ENCODE assay signal across 9 mouse cellular contexts in genomic region chr5:24389011-24389657, GRCm38 (mm10). TPM values are rescaled to one million over a fixed set of nuclear protein-coding genes. Genes with fewer than 3 reads are reported as not detected.
A peak's percentile ranks its signal among the peaks of the same experiment; 100 is the strongest.
DNase-seq lines count a peak whose midpoint lies in the region; ATAC-seq and TF ChIP-seq lines count a peak whose summit lies in the region.
"Had no signal": no experiment of that assay in that cellular context is flagged by ENCODE, and none has a peak within 500 bp of the region (broad histone marks: within the 10 kb centered on the region; RNA-seq: fewer than 3 reads in every experiment).

No protein-coding gene starts in this region.

- no peaks in the 10 kb centered on the region for H3K36me3 ChIP-seq in lung, embryonic 14.5 days (ENCODE audit: insufficient read depth)

- intact Hi-C loops in left cerebral cortex, postnatal 25 days (cut with DNase I), result loop anchor here (5.0 kb wide), 1 partner anchor 37 kb away; the partner anchor contains the start of gene Kcnh2

- H3K4me2 ChIP-seq in lung, embryonic 14.5 days, result no peak overlapping the region

- WGBS in lung, embryonic 14.5 days, result 51% methylated on average over 6 of the region's 7 CpGs
- 58% methylated on average over 7 of the region's 7 CpGs for WGBS in lung, adult 2 months

- no peak overlapping the region for H3K4me3 ChIP-seq in lung, embryonic 14.5 days (ENCODE audit: low read depth, low read length)
- H3K4me3 ChIP-seq in lung, adult 2 months (replicated peaks; ENCODE audit: extremely low read depth, low read depth, low read length), result no peak overlapping the region
- peak overlapping the region; percentile 80 for H3K4me3 ChIP-seq in bone marrow macrophage, adult 2 months (ENCODE audit: insufficient read depth, low read length)

- no peak overlapping the region for H3K9ac ChIP-seq in lung, embryonic 14.5 days

- TF ChIP-seq CTCF in lung, embryonic 14.5 days (IDR thresholded peaks at IDR 0.05; ENCODE audit: low read depth), result no peak
- no peak for TF ChIP-seq CTCF in lung, adult 2 months (IDR thresholded peaks at IDR 0.05; ENCODE audit: insufficient read depth, low read length)
- no peak for TF ChIP-seq CTCF in bone marrow macrophage, adult 2 months (IDR thresholded peaks at IDR 0.05; ENCODE audit: low read depth, low read length)

- no peaks in the 10 kb centered on the region for H3K9me3 ChIP-seq in lung, embryonic 14.5 days (ENCODE audit: low read depth, low read length)

- ATAC-seq in lung, embryonic 14.5 days (ENCODE audit: insufficient read depth), result no peak

- peaks cover 32% of the 10 kb centered on the region for H3K27me3 ChIP-seq in lung, embryonic 14.5 days (ENCODE audit: insufficient read depth, low read length)

- H3K27ac ChIP-seq in lung, embryonic 14.5 days (ENCODE audit: low read depth), result no peak overlapping the region
- peak overlapping the region; percentile 93 for H3K27ac ChIP-seq in bone marrow macrophage, adult 2 months (ENCODE audit: insufficient read depth, low read depth, low read length)

- 0 out of 2 replicates have a peak, but pooled peaks cover 4% of the 10 kb centered on the region for H3K4me1 ChIP-seq in lung, embryonic 14.5 days (ENCODE audit: insufficient read depth)
- H3K4me1 ChIP-seq in lung, adult 2 months (ENCODE audit: control insufficient read depth, insufficient read depth, low read length), result peaks cover 17% of the 10 kb centered on the region
- peaks cover 49% of the 10 kb centered on the region for H3K4me1 ChIP-seq in bone marrow macrophage, adult 2 months (ENCODE audit: control insufficient read depth, insufficient read depth, low read length)

- peak; percentile 59 for DNase-seq in lung, embryonic 14.5 days
- DNase-seq in lung, adult 2 months, result no peak
- DNase-seq in kidney, postnatal 4 days, result peak; percentile 33 to 59
- DNase-seq in thymus, postnatal 0 days (ENCODE audit: low spot score), result peak; percentile 83
- no peak for DNase-seq in cerebellum, adult 9-11 months
- no peak for DNase-seq in layer of hippocampus, adult 8-10 months (ENCODE audit: low spot score in 2 of 2)
- no peak for DNase-seq in left cerebral cortex, postnatal 25 days (ENCODE audit: low spot score in 2 of 2)

- no peak for TF ChIP-seq POLR2A in lung, adult 2 months (IDR thresholded peaks at IDR 0.05; ENCODE audit: borderline replicate concordance, extremely low read depth, low read depth, low read length)
- TF ChIP-seq POLR2A in bone marrow macrophage, adult 2 months (IDR thresholded peaks at IDR 0.05; ENCODE audit: borderline replicate concordance, low read depth, low read length), result no peak

RNA-seq across cellular contexts. Expression of gene Atg9b, which starts 2.8 kb away (rescaled TPM):
- polyA plus RNA-seq in lung, embryonic 14.5 days (2014; fragmentation: Nextera tagmentation; extraction: Ambion mirVana), result 0.53 and 0.71 TPM in 2 replicates
- polyA plus RNA-seq in lung, adult 2 months (2012; rRNA removed), result 2.0 and 9.7 TPM in 2 replicates
- polyA plus RNA-seq in bone marrow macrophage, adult 2 months (2012; ENCODE audit: insufficient read depth, insufficient read length, missing spikeins), result 0.39 and 1.1 TPM in 2 replicates
- 2.0 and 3.0 TPM in 2 replicates for polyA plus RNA-seq in thymus, postnatal 0 days (2015; fragmentation: Nextera tagmentation; extraction: Ambion mirVana)
- total RNA-seq in layer of hippocampus, adult 8-10 months (2022), result 1 to 10 TPM; 3.0 to 5.2 (median 4.0) TPM
- total RNA-seq in left cerebral cortex, postnatal 25 days (2021), result 1 to 10 TPM; 2.3 to 3.0 TPM

RNA-seq across cellular contexts. Expression of gene Abcb8, which starts 4.3 kb away (rescaled TPM):
- polyA plus RNA-seq in lung, embryonic 14.5 days (2014; fragmentation: Nextera tagmentation; extraction: Ambion mirVana), result 39.4 and 43.5 TPM in 2 replicates
- polyA plus RNA-seq in lung, adult 2 months (2012; rRNA removed), result 36.0 and 38.5 TPM in 2 replicates
- polyA plus RNA-seq in bone marrow macrophage, adult 2 months (2012; ENCODE audit: insufficient read depth, insufficient read length, missing spikeins), result 16.8 and 24.1 TPM in 2 replicates
- 32.6 and 33.9 TPM in 2 replicates for polyA plus RNA-seq in thymus, postnatal 0 days (2015; fragmentation: Nextera tagmentation; extraction: Ambion mirVana)
- total RNA-seq in layer of hippocampus, adult 8-10 months (2022), result 10 to 100 TPM; 51.9 to 59.2 (median 56.8) TPM
- 10 to 100 TPM; 41.3 to 54.2 TPM for total RNA-seq in left cerebral cortex, postnatal 25 days (2021)

RNA-seq across cellular contexts. Expression of gene Asic3, which starts 24.1 kb away (rescaled TPM):
- polyA plus RNA-seq in lung, embryonic 14.5 days (2014; fragmentation: Nextera tagmentation; extraction: Ambion mirVana), result not detected in 2 replicates
- 0.15 and 0.50 TPM in 2 replicates for polyA plus RNA-seq in lung, adult 2 months (2012; rRNA removed)
- polyA plus RNA-seq in bone marrow macrophage, adult 2 months (2012; ENCODE audit: insufficient read depth, insufficient read length, missing spikeins), result not detected in 2 replicates
- polyA plus RNA-seq in thymus, postnatal 0 days (2015; fragmentation: Nextera tagmentation; extraction: Ambion mirVana), result 0.34 and 0.54 TPM in 2 replicates
- total RNA-seq in layer of hippocampus, adult 8-10 months (2022), result under 1 TPM in 3 of 4 experiments, not detected in 1; 0.43 to 0.48 (median 0.45) TPM
- under 1 TPM in 1 of 2 experiments, not detected in 1; 0.73 TPM for total RNA-seq in left cerebral cortex, postnatal 25 days (2021)
- polyA plus RNA-seq: liver, embryonic 16.5 days had no signal

RNA-seq across cellular contexts. Expression of gene Nos3, which starts 24.5 kb away (rescaled TPM):
- 13.8 and 15.7 TPM in 2 replicates for polyA plus RNA-seq in lung, embryonic 14.5 days (2014; fragmentation: Nextera tagmentation; extraction: Ambion mirVana)
- 21.0 and 28.2 TPM in 2 replicates for polyA plus RNA-seq in lung, adult 2 months (2012; rRNA removed)
- not detected in 2 replicates for polyA plus RNA-seq in bone marrow macrophage, adult 2 months (2012; ENCODE audit: insufficient read depth, insufficient read length, missing spikeins)
- 1.5 and 1.7 TPM in 2 replicates for polyA plus RNA-seq in thymus, postnatal 0 days (2015; fragmentation: Nextera tagmentation; extraction: Ambion mirVana)
- 1 to 10 TPM; 6.6 to 9.0 (median 7.6) TPM for total RNA-seq in layer of hippocampus, adult 8-10 months (2022)
- total RNA-seq in left cerebral cortex, postnatal 25 days (2021), result 1 to 10 TPM; 8.0 to 9.5 TPM

RNA-seq across cellular contexts. Expression of gene Cdk5, which starts 34.2 kb away (rescaled TPM):
- 33.6 and 35.5 TPM in 2 replicates for polyA plus RNA-seq in lung, embryonic 14.5 days (2014; fragmentation: Nextera tagmentation; extraction: Ambion mirVana)
- polyA plus RNA-seq in lung, adult 2 months (2012; rRNA removed), result 47.0 and 71.4 TPM in 2 replicates
- 55.5 and 59.9 TPM in 2 replicates for polyA plus RNA-seq in bone marrow macrophage, adult 2 months (2012; ENCODE audit: insufficient read depth, insufficient read length, missing spikeins)
- polyA plus RNA-seq in thymus, postnatal 0 days (2015; fragmentation: Nextera tagmentation; extraction: Ambion mirVana), result 31.4 and 35.1 TPM in 2 replicates
- total RNA-seq in layer of hippocampus, adult 8-10 months (2022), result 100 to 1,000 TPM; 120 to 139 (median 128) TPM
- 100 to 1,000 TPM; 132 TPM for total RNA-seq in left cerebral cortex, postnatal 25 days (2021)

Comparison
In these comparisons a context has a peak if more than half of its experiments do, and no peak if none do; other contexts are left out.
1. DNase-seq: peak in lung, embryonic 14.5 days (single experiment), kidney, postnatal 4 days (2 of 2) and thymus, postnatal 0 days (single experiment); none in lung, adult 2 months (single experiment), cerebellum, adult 9-11 months (single experiment), layer of hippocampus, adult 8-10 months (0 of 2) and left cerebral cortex, postnatal 25 days (0 of 2).